Mouse (Mus musculus): ENCODE measurements at regions not wholly inside any gene's neighbourhood (a gene's known extent, or its start where the extent isn't known, plus 50 kb on each side); places are given as distances from the start of the nearest gene placed in this dataset.

GRCm38 (mm10) chr12:107016801-107017200, 471.6 kb upstream of the 3110018I06Rik start:
- Histone ChIP-seq H3K9ac (ENCODE audit: low read length) (no peak overlapping the region), H3K27ac (ENCODE audit: low read depth, low read length) (no peak overlapping the region), H3K4me2 (ENCODE audit: low read depth) (no peak overlapping the region), H3K9me3 (ENCODE audit: control insufficient read depth, low read length) (no peaks in the 10 kb centered on the region), H3K4me1 (ENCODE audit: control insufficient read depth, insufficient read depth, low read length) (no peaks in the 10 kb centered on the region), H3K4me3 (ENCODE audit: low read depth, low read length) (no peak overlapping the region), H3K27me3 (ENCODE audit: control insufficient read depth, insufficient read depth, low read length) (no peaks in the 10 kb centered on the region), H3K36me3 (ENCODE audit: control insufficient read depth, insufficient read depth, low read length) (no peaks in the 10 kb centered on the region)
- no peak for DNase-seq (ENCODE audit: low spot score)
- ATAC-seq (ENCODE audit: insufficient read depth, low FRiP score, low TSS enrichment), result no peak
- WGBS, result 85% methylated on average over 2 of the region's 2 CpGs

DNA sequence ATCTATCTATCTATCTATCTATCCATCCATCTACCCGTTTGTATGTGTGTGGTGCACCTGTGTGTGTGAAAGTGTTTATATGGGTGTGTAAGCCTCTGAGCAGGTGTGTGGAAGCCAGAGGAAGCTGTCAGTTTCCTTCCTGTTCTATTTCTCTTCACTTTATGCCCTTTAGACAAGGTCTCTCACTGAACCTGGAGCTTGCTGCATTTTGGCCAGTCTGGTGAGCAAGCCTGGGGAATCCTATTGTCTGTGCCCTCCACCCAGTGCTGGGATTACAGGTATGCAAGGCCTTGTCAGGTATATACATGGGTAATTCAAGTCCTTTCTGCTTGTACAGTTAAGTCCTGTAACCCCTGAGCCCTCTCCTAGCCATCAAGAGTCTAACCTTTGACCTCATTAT, 466.6 kb upstream of the 3110018I06Rik start:
- Histone ChIP-seq H3K4me2 (ENCODE audit: low read depth) (no peak overlapping the region), H3K9me3 (ENCODE audit: control insufficient read depth, low read length) (no peaks in the 10 kb centered on the region), H3K36me3 (ENCODE audit: control insufficient read depth, insufficient read depth, low read length) (no peaks in the 10 kb centered on the region), H3K27me3 (ENCODE audit: control insufficient read depth, insufficient read depth, low read length) (no peaks in the 10 kb centered on the region), H3K9ac (ENCODE audit: low read length) (no peak overlapping the region), H3K4me3 (ENCODE audit: low read depth, low read length) (no peak overlapping the region), H3K27ac (ENCODE audit: low read depth, low read length) (no peak overlapping the region), H3K4me1 (ENCODE audit: control insufficient read depth, insufficient read depth, low read length) (no peaks in the 10 kb centered on the region)
- WGBS, result 88% methylated on average over 1 of the region's 1 CpGs
- ATAC-seq (ENCODE audit: insufficient read depth, low FRiP score, low TSS enrichment) (no peak), DNase-seq (ENCODE audit: low spot score) (no peak)

DNA sequence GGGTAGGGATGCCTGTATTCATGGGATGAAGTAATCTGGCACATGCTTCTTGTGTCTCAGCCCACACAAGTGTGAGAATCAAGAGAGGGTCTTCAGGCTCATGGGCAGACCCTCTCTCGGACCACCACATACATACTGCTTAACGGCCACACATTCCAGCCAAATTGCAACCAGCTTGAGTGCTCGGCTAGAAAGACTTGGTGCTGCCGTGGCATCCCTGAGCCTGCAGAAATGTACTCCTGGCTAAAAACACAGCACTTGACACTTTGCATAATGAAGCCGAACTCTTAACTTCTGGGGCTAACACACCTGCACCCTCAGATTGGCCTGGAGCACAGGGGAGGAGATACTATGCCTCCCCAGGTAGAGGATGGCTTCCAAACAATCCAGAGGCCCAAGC, 461.6 kb upstream of the 3110018I06Rik start:
- ATAC-seq (ENCODE audit: insufficient read depth, low FRiP score, low TSS enrichment), result no peak
- WGBS, result 78% methylated on average over 5 of the region's 5 CpGs
- DNase-seq (ENCODE audit: low spot score), result no peak
- no peaks in the 10 kb centered on the region for H3K27me3 ChIP-seq (ENCODE audit: control insufficient read depth, insufficient read depth, low read length)
- no peak overlapping the region for H3K4me3 ChIP-seq (ENCODE audit: low read depth, low read length)
- no peaks in the 10 kb centered on the region for H3K36me3 ChIP-seq (ENCODE audit: control insufficient read depth, insufficient read depth, low read length)
- H3K9ac ChIP-seq (ENCODE audit: low read length), result no peak overlapping the region
- H3K4me2 ChIP-seq (ENCODE audit: low read depth), result no peak overlapping the region
- H3K4me1 ChIP-seq (ENCODE audit: control insufficient read depth, insufficient read depth, low read length), result no peaks in the 10 kb centered on the region
- H3K9me3 ChIP-seq (ENCODE audit: control insufficient read depth, low read length), result no peaks in the 10 kb centered on the region
- H3K27ac ChIP-seq (ENCODE audit: low read depth, low read length), result no peak overlapping the region

- ATAC-seq (ENCODE audit: insufficient read depth, low FRiP score, low TSS enrichment), result no peak
- no peak overlapping the region for H3K4me2 ChIP-seq (ENCODE audit: low read depth)
- no peak for DNase-seq (ENCODE audit: low spot score)
- no peaks in the 10 kb centered on the region for H3K4me1 ChIP-seq (ENCODE audit: control insufficient read depth, insufficient read depth, low read length)
- H3K36me3 ChIP-seq (ENCODE audit: control insufficient read depth, insufficient read depth, low read length), result no peaks in the 10 kb centered on the region
- no peaks in the 10 kb centered on the region for H3K27me3 ChIP-seq (ENCODE audit: control insufficient read depth, insufficient read depth, low read length)
- 44% methylated on average over 23 of the region's 23 CpGs for WGBS
- no peak overlapping the region for H3K9ac ChIP-seq (ENCODE audit: low read length)
- no peak overlapping the region for H3K27ac ChIP-seq (ENCODE audit: low read depth, low read length)
- no peak overlapping the region for H3K4me3 ChIP-seq (ENCODE audit: low read depth, low read length)
- H3K9me3 ChIP-seq (ENCODE audit: control insufficient read depth, low read length), result no peaks in the 10 kb centered on the region
Measured at GRCm38 (mm10) chr12:107027842-107028549, 460.4 kb upstream of the 3110018I06Rik start.

- H3K36me3 ChIP-seq (ENCODE audit: control insufficient read depth, insufficient read depth, low read length), result no peaks in the 10 kb centered on the region
- H3K9me3 ChIP-seq (ENCODE audit: control insufficient read depth, low read length), result no peaks in the 10 kb centered on the region
- H3K9ac ChIP-seq (ENCODE audit: low read length), result no peak overlapping the region
- no peak overlapping the region for H3K27ac ChIP-seq (ENCODE audit: low read depth, low read length)
- no peaks in the 10 kb centered on the region for H3K4me1 ChIP-seq (ENCODE audit: control insufficient read depth, insufficient read depth, low read length)
- DNase-seq (ENCODE audit: low spot score) (no peak), ATAC-seq (ENCODE audit: insufficient read depth, low FRiP score, low TSS enrichment) (no peak)
- H3K4me3 ChIP-seq (ENCODE audit: low read depth, low read length), result no peak overlapping the region
- H3K4me2 ChIP-seq (ENCODE audit: low read depth), result no peak overlapping the region
- H3K27me3 ChIP-seq (ENCODE audit: control insufficient read depth, insufficient read depth, low read length), result no peaks in the 10 kb centered on the region
- WGBS, result 53% methylated on average over 1 of the region's 1 CpGs
Measured at GRCm38 (mm10) chr12:107028985-107029384, 459.4 kb upstream of the 3110018I06Rik start.

DNA sequence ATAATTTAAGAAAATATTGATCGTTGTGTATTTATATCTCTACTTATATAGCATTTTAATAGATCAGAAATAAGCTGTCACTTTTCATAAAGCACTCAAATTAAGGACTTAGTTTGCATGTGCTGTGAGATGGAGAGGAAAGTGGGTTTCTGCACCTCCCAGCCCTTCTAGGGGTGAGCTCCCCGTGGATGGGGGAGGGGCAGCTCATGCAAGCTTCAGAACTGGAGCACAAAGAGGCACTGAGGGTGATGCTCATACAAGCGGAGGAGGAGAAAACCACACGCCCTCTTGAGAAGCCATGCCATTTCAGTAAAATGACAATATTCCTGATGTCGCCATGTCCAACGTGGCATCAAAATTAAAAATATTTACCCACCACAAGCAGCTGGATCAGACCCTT, 452.1 kb upstream of the 3110018I06Rik start:
- Histone ChIP-seq H3K4me2 (ENCODE audit: low read depth) (no peak overlapping the region), H3K27ac (ENCODE audit: low read depth, low read length) (no peak overlapping the region), H3K4me3 (ENCODE audit: low read depth, low read length) (no peak overlapping the region), H3K27me3 (ENCODE audit: control insufficient read depth, insufficient read depth, low read length) (no peaks in the 10 kb centered on the region), H3K4me1 (ENCODE audit: control insufficient read depth, insufficient read depth, low read length) (no peaks in the 10 kb centered on the region), H3K36me3 (ENCODE audit: control insufficient read depth, insufficient read depth, low read length) (no peaks in the 10 kb centered on the region), H3K9me3 (ENCODE audit: control insufficient read depth, low read length) (no peaks in the 10 kb centered on the region), H3K9ac (ENCODE audit: low read length) (no peak overlapping the region)
- 76% methylated on average over 6 of the region's 6 CpGs for WGBS
- ATAC-seq (ENCODE audit: insufficient read depth, low FRiP score, low TSS enrichment), result no peak
- DNase-seq (ENCODE audit: low spot score), result no peak

GRCm38 (mm10) chr12:107041927-107042652, 446.3 kb upstream of the 3110018I06Rik start:
- 67% methylated on average over 13 of the region's 13 CpGs for WGBS
- Histone ChIP-seq H3K9me3 (ENCODE audit: control insufficient read depth, low read length) (no peaks in the 10 kb centered on the region), H3K4me2 (ENCODE audit: low read depth) (no peak overlapping the region), H3K4me1 (ENCODE audit: control insufficient read depth, insufficient read depth, low read length) (no peaks in the 10 kb centered on the region), H3K27me3 (ENCODE audit: control insufficient read depth, insufficient read depth, low read length) (no peaks in the 10 kb centered on the region), H3K9ac (ENCODE audit: low read length) (no peak overlapping the region), H3K36me3 (ENCODE audit: control insufficient read depth, insufficient read depth, low read length) (no peaks in the 10 kb centered on the region), H3K4me3 (ENCODE audit: low read depth, low read length) (no peak overlapping the region), H3K27ac (ENCODE audit: low read depth, low read length) (no peak overlapping the region)
- DNase-seq (ENCODE audit: low spot score) (no peak), ATAC-seq (ENCODE audit: insufficient read depth, low FRiP score, low TSS enrichment) (no peak)

DNA sequence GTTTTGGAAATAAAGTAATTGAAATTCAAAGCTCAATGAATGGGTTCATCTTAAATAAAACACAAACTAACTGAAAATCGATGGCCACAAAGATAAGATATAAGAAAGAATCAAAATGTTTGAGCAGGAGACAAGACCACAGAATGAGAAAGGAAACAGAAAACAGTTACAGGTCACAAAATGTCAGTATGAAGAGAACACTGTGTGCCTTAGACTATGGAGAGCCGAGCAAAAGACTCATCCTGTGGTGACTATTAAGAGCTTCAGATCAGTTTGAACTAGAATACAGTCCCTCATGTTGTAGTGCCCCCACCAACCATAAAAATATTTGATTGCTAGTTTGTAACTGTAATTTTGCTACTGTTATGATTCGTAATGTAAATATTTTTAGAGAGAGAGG, 441.9 kb upstream of the 3110018I06Rik start:
- DNase-seq (ENCODE audit: low spot score), result no peak
- H3K4me2 ChIP-seq (ENCODE audit: low read depth), result no peak overlapping the region
- H3K9ac ChIP-seq (ENCODE audit: low read length), result no peak overlapping the region
- no peak overlapping the region for H3K27ac ChIP-seq (ENCODE audit: low read depth, low read length)
- ATAC-seq (ENCODE audit: insufficient read depth, low FRiP score, low TSS enrichment), result no peak
- 85% methylated on average over 3 of the region's 3 CpGs for WGBS
- no peaks in the 10 kb centered on the region for H3K27me3 ChIP-seq (ENCODE audit: control insufficient read depth, insufficient read depth, low read length)
- H3K4me3 ChIP-seq (ENCODE audit: low read depth, low read length), result no peak overlapping the region
- no peaks in the 10 kb centered on the region for H3K36me3 ChIP-seq (ENCODE audit: control insufficient read depth, insufficient read depth, low read length)
- H3K9me3 ChIP-seq (ENCODE audit: control insufficient read depth, low read length), result no peaks in the 10 kb centered on the region
- H3K4me1 ChIP-seq (ENCODE audit: control insufficient read depth, insufficient read depth, low read length), result no peaks in the 10 kb centered on the region

GRCm38 (mm10) chr12:107047059-107047531, 441.3 kb upstream of the 3110018I06Rik start:
- H3K9ac ChIP-seq (ENCODE audit: low read length), result no peak overlapping the region
- WGBS, result 75% methylated on average over 13 of the region's 13 CpGs
- H3K27ac ChIP-seq (ENCODE audit: low read depth, low read length), result no peak overlapping the region
- ATAC-seq (ENCODE audit: insufficient read depth, low FRiP score, low TSS enrichment) (no peak), DNase-seq (ENCODE audit: low spot score) (no peak)
- no peaks in the 10 kb centered on the region for H3K9me3 ChIP-seq (ENCODE audit: control insufficient read depth, low read length)
- H3K4me3 ChIP-seq (ENCODE audit: low read depth, low read length), result no peak overlapping the region
- no peaks in the 10 kb centered on the region for H3K27me3 ChIP-seq (ENCODE audit: control insufficient read depth, insufficient read depth, low read length)
- H3K36me3 ChIP-seq (ENCODE audit: control insufficient read depth, insufficient read depth, low read length), result no peaks in the 10 kb centered on the region
- H3K4me2 ChIP-seq (ENCODE audit: low read depth), result no peak overlapping the region
- H3K4me1 ChIP-seq (ENCODE audit: control insufficient read depth, insufficient read depth, low read length), result no peaks in the 10 kb centered on the region
